Mouse (Mus musculus): ENCODE data around the gene Mup15.
"Not testable (repeated sequence)": the region's sequence is repeated elsewhere in the genome, so short reads cannot be mapped to it uniquely, and the experiment has no call there.

DNA sequence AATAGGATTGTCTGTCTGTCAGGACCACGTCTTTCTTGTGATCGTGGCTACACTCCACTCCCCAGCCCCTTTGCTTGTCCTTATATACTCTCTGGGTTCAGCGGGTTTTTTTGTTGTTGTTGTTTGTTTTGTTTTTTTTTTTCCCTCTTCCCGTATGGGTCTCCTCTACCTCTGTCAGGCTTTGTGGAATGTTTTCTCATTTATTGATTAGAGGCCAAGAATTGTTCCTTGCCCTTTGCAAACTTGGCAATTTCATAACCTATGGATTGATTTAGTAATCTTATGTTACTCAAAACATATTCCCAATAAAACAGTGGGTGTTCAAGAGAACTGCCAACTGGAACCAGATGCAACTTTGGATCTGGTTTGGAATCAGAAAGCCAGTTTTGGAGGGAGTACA lies at the start of gene Mup15:
- not testable (repeated sequence) for TF ChIP-seq CTCF (IDR thresholded peaks at IDR 0.05; ENCODE audit: low read depth, low read length); POLR2A (IDR thresholded peaks at IDR 0.05; ENCODE audit: insufficient read depth, low read length); EP300 (IDR thresholded peaks at IDR 0.05; ENCODE audit: insufficient read depth, low read depth, low read length)
